Mouse (Mus musculus): Measurements from ENCODE around the gene Casq2. TPM values are rescaled to one million over a fixed set of nuclear protein-coding genes. Genes with fewer than 3 reads are reported as not detected.

Gene Casq2
- polyA plus RNA-seq, 1 experiment from 2014 or later: 0.31 TPM

GRCm38 (mm10) chr3:102062671-102063010, 23.6 kb upstream of the Casq2 start:
- 37% methylated on average over 8 of the region's 8 CpGs for WGBS
- Histone ChIP-seq H3K4me2 (replicated peaks) (no peak overlapping the region), H3K9me3 (0 out of 2 replicates have a peak, but pooled peaks cover 2% of the 10 kb centered on the region), H3K9ac (replicated peaks) (0 out of 2 replicates have a peak overlapping the region, but pooled peaks have one; percentile 10), H3K4me1 (replicated peaks) (peaks cover 6% of the 10 kb centered on the region; the same call in 1 of the 2 replicates), H3K27me3 (no peaks in the 10 kb centered on the region), H3K4me3 (replicated peaks) (no peak overlapping the region), H3K27ac (peak overlapping the region; percentile 58; the same call in 1 of the 2 replicates), H3K36me3 (no peaks in the 10 kb centered on the region)
- peak; percentile 65; the same call in 1 of the 2 replicates for ATAC-seq

- 81% methylated on average over 10 of the region's 10 CpGs for WGBS
- H3K4me1 ChIP-seq (replicated peaks): 0 out of 2 replicates have a peak, but pooled peaks cover 5% of the 10 kb centered on the region
These were observed 22.7 kb upstream of the Casq2 start for GRCm38 (mm10) chr3:102063273-102064120.

DNA sequence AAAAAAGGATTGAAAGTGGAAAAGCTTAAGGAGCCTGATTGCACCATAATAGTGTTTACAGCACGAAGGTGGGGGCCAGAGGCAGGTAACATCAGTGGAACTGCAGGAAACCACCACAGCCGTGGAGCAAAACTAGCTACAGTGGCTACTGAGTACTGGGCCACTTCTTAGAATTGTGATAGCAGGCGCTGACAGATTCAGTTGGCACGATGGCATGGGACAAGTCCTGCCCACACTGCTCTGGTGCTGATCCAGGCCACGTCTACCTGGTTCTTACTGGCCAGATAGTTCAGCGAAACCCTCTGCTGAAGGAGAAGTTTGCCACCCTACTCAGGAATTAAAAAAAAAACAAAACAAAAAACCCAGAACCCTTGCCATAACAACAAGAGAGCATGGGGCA, 21.6 kb upstream of the Casq2 start:
- H3K4me1 ChIP-seq (replicated peaks): 0 out of 2 replicates have a peak, but pooled peaks cover 5% of the 10 kb centered on the region
- ATAC-seq: no peak
- no peaks in the 10 kb centered on the region for H3K36me3 ChIP-seq
- WGBS: 85% methylated on average over 6 of the region's 6 CpGs
- 0 out of 2 replicates have a peak, but pooled peaks cover 3% of the 10 kb centered on the region for H3K27me3 ChIP-seq
- 0 out of 2 replicates have a peak, but pooled peaks cover 2% of the 10 kb centered on the region for H3K9me3 ChIP-seq
- H3K9ac ChIP-seq (replicated peaks): no peak overlapping the region
- H3K4me3 ChIP-seq (replicated peaks): no peak overlapping the region
- no peak overlapping the region for H3K4me2 ChIP-seq (replicated peaks)
- H3K27ac ChIP-seq: no peak overlapping the region

More at GRCm38 (mm10) chr3:102063273-102064120, 22.7 kb upstream of the Casq2 start:
- Histone ChIP-seq H3K4me3 (replicated peaks) (no peak overlapping the region), H3K9me3 (0 out of 2 replicates have a peak, but pooled peaks cover 2% of the 10 kb centered on the region), H3K27ac (peak overlapping the region; percentile 58; the same call in 1 of the 2 replicates), H3K4me2 (replicated peaks) (no peak overlapping the region), H3K9ac (replicated peaks) (no peak overlapping the region), H3K27me3 (0 out of 2 replicates have a peak, but pooled peaks cover 3% of the 10 kb centered on the region), H3K36me3 (no peaks in the 10 kb centered on the region)
- ATAC-seq: no peak

DNA sequence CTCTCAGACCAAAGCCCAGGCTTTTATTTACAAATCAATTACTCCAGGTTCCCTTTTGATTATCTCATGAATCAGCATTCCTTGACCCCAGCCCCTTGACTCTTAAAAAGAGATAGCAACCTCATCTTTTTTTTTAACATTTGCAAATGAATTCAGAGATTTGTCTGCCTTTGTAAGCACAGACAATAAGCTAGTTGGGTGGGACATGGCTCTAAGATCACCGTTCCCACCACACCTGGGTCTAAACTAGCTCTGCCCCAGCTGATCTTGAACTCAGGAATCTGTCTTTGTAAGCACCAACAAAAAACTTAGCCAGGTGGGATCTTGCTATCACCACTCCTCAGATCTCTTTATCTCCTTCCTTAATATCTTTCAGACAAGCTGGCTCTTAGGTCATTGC, 18.9 kb upstream of the Casq2 start:
- no peaks in the 10 kb centered on the region for H3K9me3 ChIP-seq
- H3K4me1 ChIP-seq (replicated peaks): 0 out of 2 replicates have a peak, but pooled peaks cover 5% of the 10 kb centered on the region
- H3K27me3 ChIP-seq: 0 out of 2 replicates have a peak, but pooled peaks cover 3% of the 10 kb centered on the region
- no peak overlapping the region for H3K4me2 ChIP-seq (replicated peaks)
- no peak overlapping the region for H3K4me3 ChIP-seq (replicated peaks)
- WGBS: 38% methylated on average over 1 of the region's 1 CpGs
- H3K27ac ChIP-seq: no peak overlapping the region
- no peak for ATAC-seq
- no peaks in the 10 kb centered on the region for H3K36me3 ChIP-seq
- H3K9ac ChIP-seq (replicated peaks): no peak overlapping the region

DNA sequence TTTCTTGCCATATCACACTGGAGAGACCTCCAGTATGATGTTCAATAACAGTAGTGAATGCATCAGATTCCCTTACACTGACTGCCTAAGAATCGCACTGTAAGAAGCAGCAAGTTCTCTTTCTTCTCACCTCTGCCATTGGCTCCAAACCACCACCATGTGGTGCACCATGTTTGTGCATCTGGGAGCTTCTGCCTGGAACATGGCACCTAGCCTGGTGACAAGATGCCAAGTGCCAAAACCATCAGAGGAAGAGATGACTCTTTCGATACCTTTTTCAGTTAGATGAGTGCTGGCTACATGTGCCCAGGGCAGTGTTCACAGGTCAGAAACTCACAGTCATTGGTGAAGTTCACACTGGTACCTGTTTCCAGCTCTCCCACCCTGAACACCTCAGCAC, 18.4 kb upstream of the Casq2 start:
- no peak overlapping the region for H3K9ac ChIP-seq (replicated peaks)

DNA sequence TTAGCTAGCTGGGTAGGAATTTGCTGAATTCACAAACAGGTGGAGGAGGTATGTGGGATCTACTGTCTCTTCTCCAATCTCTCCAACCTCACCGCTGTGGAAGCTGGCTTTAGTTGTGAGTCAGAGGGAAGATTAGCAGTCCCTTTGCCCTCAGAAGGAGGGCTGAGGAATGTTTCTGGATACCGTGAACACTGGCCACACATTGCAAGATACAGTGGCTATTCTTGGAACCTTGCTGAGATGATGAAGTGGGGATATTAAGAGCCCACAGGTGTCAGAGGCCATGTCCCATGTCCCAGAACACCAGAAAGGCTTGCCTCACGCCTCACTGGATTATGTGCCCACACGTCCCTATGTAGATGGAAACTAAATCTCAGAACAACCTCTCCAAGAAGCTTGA, 17.0 kb upstream of the Casq2 start:
- no peaks in the 10 kb centered on the region for H3K9me3 ChIP-seq
- H3K4me1 ChIP-seq (replicated peaks): no peaks in the 10 kb centered on the region
- no peak overlapping the region for H3K4me2 ChIP-seq (replicated peaks)
- H3K9ac ChIP-seq (replicated peaks): no peak overlapping the region
- WGBS: 92% methylated on average over 4 of the region's 4 CpGs
- no peak overlapping the region for H3K4me3 ChIP-seq (replicated peaks)
- H3K36me3 ChIP-seq: no peaks in the 10 kb centered on the region
- ATAC-seq: no peak
- no peak overlapping the region for H3K27ac ChIP-seq
- H3K27me3 ChIP-seq: 0 out of 2 replicates have a peak, but pooled peaks cover 3% of the 10 kb centered on the region

More for the DNA sequence above, 18.4 kb upstream of the Casq2 start:
- Histone ChIP-seq H3K36me3 (no peaks in the 10 kb centered on the region), H3K27me3 (0 out of 2 replicates have a peak, but pooled peaks cover 3% of the 10 kb centered on the region), H3K4me1 (replicated peaks) (0 out of 2 replicates have a peak, but pooled peaks cover under 1% of the 10 kb centered on the region), H3K4me3 (replicated peaks) (no peak overlapping the region), H3K4me2 (replicated peaks) (no peak overlapping the region), H3K9me3 (no peaks in the 10 kb centered on the region), H3K27ac (no peak overlapping the region)
- ATAC-seq: no peak
- 96% methylated on average over 2 of the region's 2 CpGs for WGBS

GRCm38 (mm10) chr3:102069686-102070085, 16.5 kb upstream of the Casq2 start:
- H3K9me3 ChIP-seq: no peaks in the 10 kb centered on the region
- H3K4me1 ChIP-seq (replicated peaks): no peaks in the 10 kb centered on the region
- no peak for ATAC-seq
- H3K4me3 ChIP-seq (replicated peaks): no peak overlapping the region
- 88% methylated on average over 5 of the region's 5 CpGs for WGBS
- H3K36me3 ChIP-seq: no peaks in the 10 kb centered on the region
- 0 out of 2 replicates have a peak, but pooled peaks cover 3% of the 10 kb centered on the region for H3K27me3 ChIP-seq
- no peak overlapping the region for H3K9ac ChIP-seq (replicated peaks)
- H3K4me2 ChIP-seq (replicated peaks): no peak overlapping the region
- no peak overlapping the region for H3K27ac ChIP-seq

GRCm38 (mm10) chr3:102070360-102070759, 15.9 kb upstream of the Casq2 start:
- no peaks in the 10 kb centered on the region for H3K4me1 ChIP-seq (replicated peaks)
- no peak overlapping the region for H3K4me3 ChIP-seq (replicated peaks)
- no peaks in the 10 kb centered on the region for H3K36me3 ChIP-seq
- no peaks in the 10 kb centered on the region for H3K9me3 ChIP-seq
- no peak overlapping the region for H3K27ac ChIP-seq
- H3K27me3 ChIP-seq: 0 out of 2 replicates have a peak, but pooled peaks cover 3% of the 10 kb centered on the region
- H3K4me2 ChIP-seq (replicated peaks): no peak overlapping the region
- H3K9ac ChIP-seq (replicated peaks): no peak overlapping the region
- whole genome bisulfite sequencing: 84% methylated on average over 7 of the region's 7 CpGs
- no peak for ATAC-seq

DNA sequence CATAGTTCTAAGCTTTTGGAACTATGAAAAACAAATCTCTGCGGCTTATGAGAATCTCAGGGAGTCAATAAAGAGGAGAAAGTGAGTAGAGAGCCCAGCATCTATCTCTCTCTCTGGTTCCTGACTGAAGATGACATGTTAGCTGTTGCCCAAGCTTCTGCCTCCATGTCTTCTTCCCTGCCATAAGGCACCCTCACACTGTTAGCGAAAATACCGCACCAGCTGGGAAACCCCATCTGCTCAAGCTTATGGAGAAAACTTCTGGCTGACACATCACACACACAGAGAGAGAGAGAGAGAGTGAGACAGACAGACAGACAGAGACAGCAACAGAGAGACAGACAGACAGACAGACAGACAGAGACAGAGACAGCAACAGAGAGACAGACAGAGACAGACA, 15.2 kb upstream of the Casq2 start:
- Histone ChIP-seq H3K36me3 (no peaks in the 10 kb centered on the region), H3K4me2 (replicated peaks) (no peak overlapping the region), H3K9ac (replicated peaks) (no peak overlapping the region), H3K27ac (no peak overlapping the region), H3K4me3 (replicated peaks) (no peak overlapping the region), H3K4me1 (replicated peaks) (no peaks in the 10 kb centered on the region), H3K9me3 (no peaks in the 10 kb centered on the region), H3K27me3 (0 out of 2 replicates have a peak, but pooled peaks cover 3% of the 10 kb centered on the region)
- ATAC-seq: no peak
- WGBS: 98% methylated on average over 3 of the region's 3 CpGs

GRCm38 (mm10) chr3:102079413-102079812, 6.8 kb upstream of the Casq2 start:
- 84% methylated on average over 2 of the region's 2 CpGs for WGBS
- Histone ChIP-seq H3K4me3 (replicated peaks) (no peak overlapping the region), H3K27me3 (peaks cover 13% of the 10 kb centered on the region), H3K9ac (replicated peaks) (no peak overlapping the region), H3K4me2 (replicated peaks) (no peak overlapping the region), H3K27ac (no peak overlapping the region), H3K36me3 (no peaks in the 10 kb centered on the region), H3K9me3 (no peaks in the 10 kb centered on the region), H3K4me1 (replicated peaks) (peaks cover 10% of the 10 kb centered on the region; the same call in 1 of the 2 replicates)
- no peak for ATAC-seq

GRCm38 (mm10) chr3:102081862-102082261, 4.4 kb upstream of the Casq2 start:
- ATAC-seq: peak; percentile 92
- 13% methylated on average over 3 of the region's 3 CpGs for WGBS
- Histone ChIP-seq H3K27me3 (peaks cover 30% of the 10 kb centered on the region), H3K9me3 (no peaks in the 10 kb centered on the region), H3K36me3 (no peaks in the 10 kb centered on the region), H3K4me3 (replicated peaks) (no peak overlapping the region), H3K27ac (no peak overlapping the region), H3K4me1 (replicated peaks) (peaks cover 10% of the 10 kb centered on the region; the same call in 1 of the 2 replicates), H3K4me2 (replicated peaks) (no peak overlapping the region), H3K9ac (replicated peaks) (no peak overlapping the region)

GRCm38 (mm10) chr3:102083589-102084230, 2.5 kb upstream of the Casq2 start:
- 14% methylated on average over 13 of the region's 13 CpGs for WGBS
- H3K4me1 ChIP-seq (replicated peaks): peaks cover 10% of the 10 kb centered on the region; the same call in 1 of the 2 replicates
- no peaks in the 10 kb centered on the region for H3K9me3 ChIP-seq
- H3K4me3 ChIP-seq (replicated peaks): no peak overlapping the region
- peaks cover 30% of the 10 kb centered on the region for H3K27me3 ChIP-seq
- no peaks in the 10 kb centered on the region for H3K36me3 ChIP-seq
- H3K27ac ChIP-seq: no peak overlapping the region
- peak overlapping the region; percentile 19; the same call in 1 of the 2 replicates for H3K9ac ChIP-seq (replicated peaks)
- H3K4me2 ChIP-seq (replicated peaks): no peak overlapping the region
- no peak for ATAC-seq

Measured in midbrain, embryonic 13.5 days (tissue).